Mouse (Mus musculus): ENCODE data around the gene Cd3eap. TPM values are rescaled to one million over a fixed set of nuclear protein-coding genes. Genes with fewer than 3 reads are reported as not detected.
A peak's percentile ranks its signal among the peaks of the same experiment; 100 is the strongest.

The Cd3eap gene
- polyA plus RNA-seq, 1 experiment, result 14.6 TPM

DNA sequence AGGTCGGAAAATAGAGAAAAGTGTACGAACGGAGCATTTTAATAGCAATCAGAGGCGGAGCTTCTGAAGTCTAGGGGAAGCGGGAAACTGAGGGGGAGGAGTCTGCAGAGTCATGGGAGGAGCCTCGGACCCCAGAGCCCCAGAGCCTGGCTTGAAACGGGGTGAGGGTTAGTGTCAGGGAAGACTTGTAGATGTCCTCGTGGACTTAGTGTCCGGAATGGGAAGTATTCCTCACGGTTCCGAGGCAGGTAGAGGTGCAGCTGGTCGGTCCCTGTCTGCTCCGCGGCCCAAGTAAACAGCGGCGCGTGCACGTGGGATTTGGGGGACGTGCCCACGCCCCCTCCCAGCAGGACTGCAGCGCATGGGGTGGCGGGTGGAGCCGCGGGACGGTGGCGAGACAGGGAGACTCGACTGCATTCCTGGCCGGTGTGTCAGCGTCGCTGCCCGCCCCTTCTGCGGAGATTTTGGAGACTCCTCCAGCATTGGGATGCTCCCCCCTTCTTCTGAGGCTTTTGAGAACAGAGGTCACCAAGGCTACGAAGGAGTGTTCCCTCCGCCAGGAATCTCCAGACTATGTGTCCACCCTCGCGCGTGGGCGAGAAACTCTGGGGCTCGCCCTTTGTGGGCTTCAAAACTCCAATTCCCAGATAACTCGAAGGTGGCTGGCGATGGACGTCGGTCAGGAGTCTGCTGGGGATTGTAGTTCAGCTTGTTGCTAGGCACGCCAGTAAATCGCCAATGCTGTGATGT is 784 bp upstream of the Cd3eap start:
- no peaks in the 10 kb centered on the region for H3K27me3 ChIP-seq (ENCODE audit: control insufficient read depth, insufficient read depth, low read length, poor library complexity, severe bottlenecking)
- peaks cover 4% of the 10 kb centered on the region for H3K36me3 ChIP-seq (ENCODE audit: control insufficient read depth, insufficient read depth, low read length, poor library complexity, severe bottlenecking)
- no peaks in the 10 kb centered on the region for H3K9me3 ChIP-seq (replicated peaks; ENCODE audit: control insufficient read depth, insufficient read depth, low read length, poor library complexity, severe bottlenecking)
- H3K4me3 ChIP-seq (ENCODE audit: low read depth, low read length), result peak overlapping the region; percentile 78
- no peak overlapping the region for H3K27ac ChIP-seq (ENCODE audit: insufficient read depth, low read length)
- peak overlapping the region; percentile 19 for H3K9ac ChIP-seq (ENCODE audit: low read depth, poor library complexity, severe bottlenecking)
- TF ChIP-seq EP300 (IDR thresholded peaks at IDR 0.05; ENCODE audit: insufficient read depth, low read depth, low read length) (no peak), POLR2A (IDR thresholded peaks at IDR 0.05; ENCODE audit: insufficient read depth, low read length) (no peak), CTCF (IDR thresholded peaks at IDR 0.05; ENCODE audit: low read depth, low read length) (no peak)
- peaks cover 1% of the 10 kb centered on the region for H3K4me1 ChIP-seq (ENCODE audit: control insufficient read depth, insufficient read depth, low read length)

DNA sequence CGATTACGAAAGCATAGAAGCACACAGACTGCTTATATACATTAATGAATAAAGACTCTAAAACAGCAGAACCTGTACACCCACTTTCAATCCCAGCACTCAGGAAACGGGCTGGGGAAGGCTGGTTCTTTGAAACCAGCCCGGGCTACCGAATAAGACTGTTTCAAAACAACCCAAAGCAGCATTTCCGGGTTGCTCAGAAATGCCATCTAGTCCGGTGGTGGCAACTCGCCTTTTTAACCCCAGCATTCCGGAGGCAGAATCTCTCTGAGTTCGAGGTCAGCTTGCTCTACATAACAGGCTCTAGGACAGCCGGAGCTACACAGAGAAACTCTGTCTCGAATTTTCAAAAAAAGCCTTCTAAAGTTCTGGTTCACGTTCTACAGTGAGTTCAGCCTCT is 649 bp downstream of the Cd3eap start:
- H3K4me1 ChIP-seq (ENCODE audit: control insufficient read depth, insufficient read depth, low read length), result peaks cover 1% of the 10 kb centered on the region
- H3K36me3 ChIP-seq (ENCODE audit: control insufficient read depth, insufficient read depth, low read length, poor library complexity, severe bottlenecking), result peaks cover 4% of the 10 kb centered on the region
- peak overlapping the region; percentile 19 for H3K9ac ChIP-seq (ENCODE audit: low read depth, poor library complexity, severe bottlenecking)
- H3K27ac ChIP-seq (ENCODE audit: insufficient read depth, low read length), result no peak overlapping the region
- no peaks in the 10 kb centered on the region for H3K27me3 ChIP-seq (ENCODE audit: control insufficient read depth, insufficient read depth, low read length, poor library complexity, severe bottlenecking)
- TF ChIP-seq CTCF (IDR thresholded peaks at IDR 0.05; ENCODE audit: low read depth, low read length), result no peak
- TF ChIP-seq EP300 (IDR thresholded peaks at IDR 0.05; ENCODE audit: insufficient read depth, low read depth, low read length), result no peak
- no peak for TF ChIP-seq POLR2A (IDR thresholded peaks at IDR 0.05; ENCODE audit: insufficient read depth, low read length)
- no peaks in the 10 kb centered on the region for H3K9me3 ChIP-seq (replicated peaks; ENCODE audit: control insufficient read depth, insufficient read depth, low read length, poor library complexity, severe bottlenecking)
- peak overlapping the region; percentile 58 for H3K4me3 ChIP-seq (ENCODE audit: low read depth, low read length)

DNA sequence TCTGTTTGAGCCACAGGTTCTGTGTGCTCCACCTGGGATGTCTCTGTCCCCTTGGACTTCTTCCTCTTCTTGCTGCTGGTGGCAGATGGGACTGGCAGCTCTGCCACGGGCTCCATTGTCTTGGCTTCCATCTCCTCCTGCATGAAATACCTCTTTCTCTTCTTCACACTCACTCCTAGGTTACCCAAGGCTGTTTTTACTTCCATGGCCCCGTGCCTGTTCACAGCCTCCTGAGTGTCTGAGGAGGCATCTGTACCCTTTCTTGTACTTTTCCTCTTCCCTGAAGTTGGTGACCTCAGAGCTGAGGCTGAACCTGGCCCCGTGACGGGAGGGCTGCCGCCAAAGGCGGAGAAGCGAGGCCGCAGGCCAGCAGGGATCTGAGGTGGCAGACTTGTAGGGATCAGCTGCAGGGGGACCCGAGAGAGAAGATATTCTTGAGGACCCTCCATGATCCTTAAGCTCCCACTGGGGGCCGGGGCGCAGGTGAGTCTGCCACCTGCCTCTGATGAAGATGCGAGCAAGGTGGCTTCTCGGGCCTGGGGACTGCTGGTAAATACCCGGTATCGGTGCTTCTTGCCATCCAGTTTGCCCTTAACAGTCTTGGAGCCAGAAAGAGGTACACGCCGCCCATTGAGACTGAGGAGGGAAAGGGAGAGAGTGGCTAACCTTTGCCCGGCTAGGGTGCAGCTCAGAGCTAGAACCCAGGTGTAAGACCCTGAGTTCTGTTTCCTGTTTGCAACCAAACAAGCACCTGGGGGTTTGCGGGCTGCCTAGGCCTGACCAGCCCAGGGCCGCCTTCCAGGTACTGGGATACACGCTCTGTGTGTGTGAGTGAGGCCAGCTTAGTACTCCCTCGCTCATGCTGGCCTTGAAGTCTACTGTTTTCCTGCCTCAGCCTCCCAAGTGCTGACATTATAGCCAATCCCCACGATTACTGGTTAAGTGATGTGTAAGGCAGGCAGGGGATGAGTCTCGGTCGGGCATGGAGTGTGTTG is 1.6 kb downstream of the Cd3eap start:
- H3K36me3 ChIP-seq (ENCODE audit: control insufficient read depth, insufficient read depth, low read length, poor library complexity, severe bottlenecking), result peaks cover 7% of the 10 kb centered on the region
- TF ChIP-seq EP300 (IDR thresholded peaks at IDR 0.05; ENCODE audit: insufficient read depth, low read depth, low read length) (no peak), POLR2A (IDR thresholded peaks at IDR 0.05; ENCODE audit: insufficient read depth, low read length) (no peak), CTCF (IDR thresholded peaks at IDR 0.05; ENCODE audit: low read depth, low read length) (no peak)
- no peak overlapping the region for H3K4me3 ChIP-seq (ENCODE audit: low read depth, low read length)

DNA sequence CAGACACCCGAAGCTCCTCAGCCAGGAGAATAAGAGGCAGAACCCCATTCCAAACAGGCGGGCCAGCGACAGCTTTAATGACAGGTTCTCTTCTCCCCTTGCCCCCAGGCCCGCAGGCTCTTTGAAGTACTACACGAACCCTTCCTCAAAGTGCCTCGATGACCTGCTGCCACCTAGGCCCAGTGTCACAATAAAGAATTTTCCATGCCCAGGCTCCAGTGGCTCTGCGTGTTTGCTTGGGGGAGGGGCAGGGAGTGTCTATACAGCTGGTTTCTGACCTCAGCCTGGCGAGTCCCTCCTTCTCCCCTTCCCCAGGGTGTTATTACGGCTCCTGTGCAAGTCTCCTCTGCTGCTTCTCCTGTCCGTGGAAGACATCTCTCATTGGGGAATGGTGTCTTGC is 3.0 kb downstream of the Cd3eap start:
- Histone ChIP-seq H3K4me3 (ENCODE audit: low read depth, low read length) (no peak overlapping the region), H3K9ac (ENCODE audit: low read depth, poor library complexity, severe bottlenecking) (no peak overlapping the region), H3K4me1 (ENCODE audit: control insufficient read depth, insufficient read depth, low read length) (no peaks in the 10 kb centered on the region), H3K9me3 (replicated peaks; ENCODE audit: control insufficient read depth, insufficient read depth, low read length, poor library complexity, severe bottlenecking) (no peaks in the 10 kb centered on the region), H3K36me3 (ENCODE audit: control insufficient read depth, insufficient read depth, low read length, poor library complexity, severe bottlenecking) (peaks cover 7% of the 10 kb centered on the region), H3K27me3 (ENCODE audit: control insufficient read depth, insufficient read depth, low read length, poor library complexity, severe bottlenecking) (no peaks in the 10 kb centered on the region), H3K27ac (ENCODE audit: insufficient read depth, low read length) (no peak overlapping the region)
- TF ChIP-seq POLR2A (IDR thresholded peaks at IDR 0.05; ENCODE audit: insufficient read depth, low read length), result no peak
- TF ChIP-seq CTCF (IDR thresholded peaks at IDR 0.05; ENCODE audit: low read depth, low read length), result no peak
- no peak for TF ChIP-seq EP300 (IDR thresholded peaks at IDR 0.05; ENCODE audit: insufficient read depth, low read depth, low read length)

More for the DNA sequence above, 1.6 kb downstream of the Cd3eap start:
- Histone ChIP-seq H3K27me3 (ENCODE audit: control insufficient read depth, insufficient read depth, low read length, poor library complexity, severe bottlenecking) (no peaks in the 10 kb centered on the region), H3K4me1 (ENCODE audit: control insufficient read depth, insufficient read depth, low read length) (no peaks in the 10 kb centered on the region), H3K9me3 (replicated peaks; ENCODE audit: control insufficient read depth, insufficient read depth, low read length, poor library complexity, severe bottlenecking) (no peaks in the 10 kb centered on the region), H3K9ac (ENCODE audit: low read depth, poor library complexity, severe bottlenecking) (peak overlapping the region; percentile 19), H3K27ac (ENCODE audit: insufficient read depth, low read length) (no peak overlapping the region)

DNA sequence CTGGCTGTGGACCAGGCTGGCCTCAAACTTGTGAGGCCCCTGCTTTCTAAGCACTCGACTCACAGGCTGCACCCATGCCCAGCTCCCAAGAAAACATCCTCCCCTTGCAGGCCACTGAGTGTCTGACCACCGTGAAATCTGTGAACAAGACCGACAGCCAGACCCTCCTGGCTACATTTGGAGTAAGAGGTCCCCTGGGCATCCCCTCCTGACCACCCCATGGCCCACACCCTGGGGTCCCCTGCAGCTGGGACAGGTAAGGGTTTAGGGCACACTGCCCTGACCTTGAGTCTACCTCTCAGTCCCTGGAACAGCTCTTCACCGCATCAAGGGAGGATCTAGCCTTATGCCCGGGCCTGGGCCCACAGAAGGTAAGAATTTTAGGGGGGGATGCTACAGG is 4.3 kb downstream of the Cd3eap start:
- no peak overlapping the region for H3K4me3 ChIP-seq (ENCODE audit: low read depth, low read length)
- TF ChIP-seq CTCF (IDR thresholded peaks at IDR 0.05; ENCODE audit: low read depth, low read length) (no peak), EP300 (IDR thresholded peaks at IDR 0.05; ENCODE audit: insufficient read depth, low read depth, low read length) (no peak), POLR2A (IDR thresholded peaks at IDR 0.05; ENCODE audit: insufficient read depth, low read length) (no peak)
- no peak overlapping the region for H3K27ac ChIP-seq (ENCODE audit: insufficient read depth, low read length)
- no peaks in the 10 kb centered on the region for H3K9me3 ChIP-seq (replicated peaks; ENCODE audit: control insufficient read depth, insufficient read depth, low read length, poor library complexity, severe bottlenecking)
- no peaks in the 10 kb centered on the region for H3K4me1 ChIP-seq (ENCODE audit: control insufficient read depth, insufficient read depth, low read length)
- no peaks in the 10 kb centered on the region for H3K27me3 ChIP-seq (ENCODE audit: control insufficient read depth, insufficient read depth, low read length, poor library complexity, severe bottlenecking)
- H3K36me3 ChIP-seq (ENCODE audit: control insufficient read depth, insufficient read depth, low read length, poor library complexity, severe bottlenecking), result peaks cover 7% of the 10 kb centered on the region
- H3K9ac ChIP-seq (ENCODE audit: low read depth, poor library complexity, severe bottlenecking), result no peak overlapping the region

Measured in ES-Bruce4 (cell line).